Mouse (Mus musculus) intestine, embryonic 14.5 days (tissue): Measurements from ENCODE around the gene Prl8a6. TPM values are rescaled to one million over a fixed set of nuclear protein-coding genes. Genes with fewer than 3 reads are reported as not detected.

Experiments
- ATAC-seq: fragments of 200-750 bp; cut with Nextera tagmentation; replicated peaks from 2 replicates; pipeline ENCODE4 v1.8.0; 2017; ENCODE audit warnings: low read depth, moderate number of reproducible peaks, moderate TSS enrichment, moderate library complexity; ENCODE audit not compliant: low FRiP score, low TSS enrichment
- DNase-seq: peaks from one replicate; pipeline ENCODE4 v3.0.0-alpha.2; 2018; ENCODE audit warnings: low spot score
- H3K27ac ChIP-seq: fragments of 300-500 bp; sonication (generic); 2 replicates; pipeline ENCODE4 v1.5.1; 2014; ENCODE audit warnings: low read depth, mild to moderate bottlenecking, control low read depth
- H3K27me3 ChIP-seq: fragments of 300-500 bp; sonication (generic); replicated peaks from 2 replicates; pipeline ENCODE4 v1.6.1; 2014; ENCODE audit warnings: low read length, control low read depth; ENCODE audit not compliant: control insufficient read depth, insufficient read depth
- H3K36me3 ChIP-seq: fragments of 300-500 bp; sonication (generic); 2 replicates; pipeline ENCODE4 v1.6.1; 2014; ENCODE audit warnings: low read length, control low read depth; ENCODE audit not compliant: control insufficient read depth, insufficient read depth
- H3K4me1 ChIP-seq: fragments of 300-500 bp; sonication (generic); replicated peaks from 2 replicates; pipeline ENCODE4 v1.6.1; 2014; ENCODE audit warnings: low read length, control low read depth, mixed read lengths; ENCODE audit not compliant: control insufficient read depth, insufficient read depth
- H3K4me2 ChIP-seq: fragments of 300-500 bp; sonication (generic); 2 replicates; pipeline ENCODE4 v1.6.1; 2014; ENCODE audit warnings: low read length
- H3K4me3 ChIP-seq: fragments of 300-500 bp; sonication (generic); 2 replicates; pipeline ENCODE4 v1.5.1; 2014; ENCODE audit warnings: low read depth, low read length, control low read depth, mixed read lengths
- H3K9ac ChIP-seq: fragments of 300-500 bp; sonication (generic); 2 replicates; pipeline ENCODE4 v1.6.1; 2014; ENCODE audit warnings: mild to moderate bottlenecking, low read length
- H3K9me3 ChIP-seq: fragments of 300-500 bp; sonication (generic); 2 replicates; pipeline ENCODE4 v1.6.1; 2016; ENCODE audit warnings: low read length, control low read depth; ENCODE audit not compliant: control insufficient read depth
- WGBS: fragments of 180-500 bp; shearing (Covaris S2); extraction: QIAGEN DNeasy Blood & Tissue Kit; methylation state at CpG from one replicate; pipeline ENCODE4 v1.1.7; 2014; 5-methylcytosine and 5-hydroxymethylcytosine counted together
- polyA plus RNA-seq: library from polyadenylated mRNA; unstranded; fragments of >200 nt; fragmentation: Nextera tagmentation; extraction: Ambion mirVana; gene quantifications from 2 replicates; pipeline ENCODE4 v1.2.1, GENCODE M21; 2014

The Prl8a6 gene
- polyA plus RNA-seq: not detected in 2 replicates

- H3K4me2 ChIP-seq: no peak within 1 kb of the TSS
- WGBS: 85% methylated on average over 3 of the region's 3 CpGs
- no peak within 1 kb of the TSS for H3K9ac ChIP-seq
- DNase-seq: no peak
- H3K27ac ChIP-seq: no peak within 1 kb of the TSS
- ATAC-seq: no peak
- no peaks in the 10 kb centered on the region for H3K27me3 ChIP-seq
- H3K4me1 ChIP-seq: no peaks in the 10 kb centered on the region
- H3K9me3 ChIP-seq: no peaks in the 10 kb centered on the region
- H3K4me3 ChIP-seq: no peak within 1 kb of the TSS
- no peaks in the 10 kb centered on the region for H3K36me3 ChIP-seq
Observed at GRCm38 (mm10) chr13:27438588-27438987, at the start of gene Prl8a6. Prl8a6 (minus strand) TSS chr13:27438688.

DNA sequence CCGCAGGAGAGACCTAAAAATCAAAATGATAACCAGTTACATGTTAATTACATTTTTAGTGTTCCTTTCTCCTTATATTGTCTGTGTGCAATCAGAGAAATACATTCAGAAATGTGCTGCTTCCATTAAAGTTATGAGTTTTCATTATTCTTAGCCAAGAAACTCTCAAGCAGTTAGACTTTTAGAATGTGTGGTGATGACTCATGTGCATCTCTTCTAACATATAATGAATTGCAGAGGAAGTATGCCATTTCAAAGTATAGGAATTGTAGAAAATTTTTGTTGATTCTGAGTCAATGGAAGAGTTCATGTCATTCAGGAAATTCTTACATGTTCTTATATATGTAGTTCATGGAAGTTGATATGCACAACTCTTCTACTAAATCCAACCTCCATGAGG, 5.3 kb downstream of the Prl8a6 start:
- Histone ChIP-seq H3K9ac (no peak overlapping the region), H3K4me3 (no peak overlapping the region), H3K4me1 (no peaks in the 10 kb centered on the region), H3K27me3 (no peaks in the 10 kb centered on the region), H3K9me3 (no peaks in the 10 kb centered on the region), H3K4me2 (no peak overlapping the region), H3K36me3 (no peaks in the 10 kb centered on the region), H3K27ac (no peak overlapping the region)
- DNase-seq (no peak), ATAC-seq (no peak)
- WGBS: 88% methylated on average over 1 of the region's 1 CpGs

- Histone ChIP-seq H3K27ac (no peak overlapping the region), H3K27me3 (no peaks in the 10 kb centered on the region)
Observed at GRCm38 (mm10) chr13:27413640-27414039, 24.8 kb downstream of the Prl8a6 start.

GRCm38 (mm10) chr13:27399061-27399724, 39.3 kb downstream of the Prl8a6 start:
- 93% methylated on average over 7 of the region's 7 CpGs for WGBS
- Histone ChIP-seq H3K27ac (no peak overlapping the region), H3K9ac (no peak overlapping the region), H3K36me3 (no peaks in the 10 kb centered on the region), H3K27me3 (no peaks in the 10 kb centered on the region), H3K9me3 (no peaks in the 10 kb centered on the region), H3K4me3 (no peak overlapping the region), H3K4me1 (no peaks in the 10 kb centered on the region), H3K4me2 (no peak overlapping the region)
- DNase-seq (no peak), ATAC-seq (no peak)

More at GRCm38 (mm10) chr13:27413640-27414039, 24.8 kb downstream of the Prl8a6 start:
- no peak for DNase-seq
- Histone ChIP-seq H3K9me3 (no peaks in the 10 kb centered on the region), H3K36me3 (no peaks in the 10 kb centered on the region), H3K9ac (no peak overlapping the region), H3K4me3 (no peak overlapping the region), H3K4me2 (no peak overlapping the region), H3K4me1 (no peaks in the 10 kb centered on the region)
- no peak for ATAC-seq

DNA sequence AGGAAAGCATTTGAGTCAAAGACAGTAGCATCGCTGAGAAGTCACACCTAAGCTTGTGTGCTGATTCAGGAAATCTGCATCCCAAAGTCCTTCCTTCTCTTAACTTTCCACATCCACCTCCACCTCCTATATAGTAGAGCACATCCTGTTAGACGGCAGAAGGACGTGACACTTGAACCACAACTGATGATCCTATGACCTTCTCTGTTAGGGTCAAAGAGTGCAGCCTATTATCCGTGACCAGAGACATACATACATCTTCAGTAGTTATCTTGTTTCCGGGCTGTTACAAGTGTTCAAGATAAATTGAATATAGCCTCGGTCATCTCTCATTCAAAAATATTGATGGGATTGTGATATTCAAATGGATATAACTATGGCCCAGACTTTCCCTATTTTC, 47.7 kb downstream of the Prl8a6 start, which contains the start of gene Prl2b1:
Gene Prl2b1, minus strand, starts transcription at position 101 of the 400 bp plus-strand sequence.
- WGBS: 76% methylated on average over 6 of the region's 6 CpGs

More for the DNA sequence above, 47.7 kb downstream of the Prl8a6 start, which contains the start of gene Prl2b1:
- H3K27ac ChIP-seq: no peak within 1 kb of the TSS
- H3K4me1 ChIP-seq: no peaks in the 10 kb centered on the region
- H3K27me3 ChIP-seq: no peaks in the 10 kb centered on the region
- no peak within 1 kb of the TSS for H3K4me3 ChIP-seq
- no peak for ATAC-seq
- H3K4me2 ChIP-seq: no peak within 1 kb of the TSS
- no peaks in the 10 kb centered on the region for H3K9me3 ChIP-seq
- no peaks in the 10 kb centered on the region for H3K36me3 ChIP-seq
- no peak within 1 kb of the TSS for H3K9ac ChIP-seq
- DNase-seq: no peak

Other genes with a start within 250 kb of the Prl8a6 start
- not detected in 2 replicates for gene Prl3c1, start 242.0 kb downstream of the Prl8a6 start, polyA plus RNA-seq
- gene Prl3b1, start 196.8 kb downstream of the Prl8a6 start, polyA plus RNA-seq: 0.20 TPM in 1 of 2 replicates, not detected in the other
- gene Prl3a1, start 179.3 kb downstream of the Prl8a6 start, polyA plus RNA-seq: not detected in 2 replicates
- gene Prl6a1, start 126.1 kb downstream of the Prl8a6 start, polyA plus RNA-seq: not detected in 2 replicates
- gene Prl8a2, start 93.0 kb downstream of the Prl8a6 start, polyA plus RNA-seq: not detected in 2 replicates
- gene Prl2b1, start 47.8 kb downstream of the Prl8a6 start, polyA plus RNA-seq: not detected in 2 replicates
- not detected in 2 replicates for gene Prl8a8, start 74.5 kb upstream of the Prl8a6 start, polyA plus RNA-seq
- not detected in 2 replicates for gene Prl8a9, start 125.9 kb upstream of the Prl8a6 start, polyA plus RNA-seq
- not detected in 2 replicates for gene Prl8a1, start 143.5 kb upstream of the Prl8a6 start, polyA plus RNA-seq
- gene Prl7b1, start 171.9 kb upstream of the Prl8a6 start, polyA plus RNA-seq: not detected in 2 replicates
- gene Prl7a1, start 203.8 kb upstream of the Prl8a6 start, polyA plus RNA-seq: not detected in 2 replicates
- not detected in 2 replicates for gene Prl7a2, start 229.3 kb upstream of the Prl8a6 start, polyA plus RNA-seq